Mouse (Mus musculus) left cerebral cortex, postnatal 25 days (tissue): Measurements from ENCODE around the gene Gm13030. TPM values are rescaled to one million over a fixed set of nuclear protein-coding genes. Genes with fewer than 3 reads are reported as not detected.
"Not testable (repeated sequence)": the region's sequence is repeated elsewhere in the genome, so short reads cannot be mapped to it uniquely, and the experiment has no call there.

Experiments used
- DNase-seq, 2 experiments: peaks; one replicate each; pipeline ENCODE4 v3.0.0; 2022; ENCODE audit warnings: low spot score in 2 of 2, mixed read lengths in 1 of 2
- intact Hi-C: fragments of 180-260 bp; cut with DNase I; formaldehyde crosslinking; loops from one replicate; pipeline ENCODE4 v1.15.1; 2025
- total RNA-seq, 2 experiments: library from RNA; stranded (reverse); gene quantifications; 2 replicates each; pipeline ENCODE4 v1.2.3; 2021

Gm13030 gene
- total RNA-seq, 2 experiments from 2014 or later, result not detected

- intact Hi-C loops, DNase-seq: not testable (repeated sequence)
Measured at GRCm38 (mm10) chr4:138824161-138824560, 49.6 kb downstream of the Gm13030 start.

GRCm38 (mm10) chr4:138821036-138821435, 52.7 kb downstream of the Gm13030 start:
- no peak for DNase-seq
- intact Hi-C loops, result no loop called here

Other genes with a start within 250 kb of the Gm13030 start
- 1 to 10 TPM; 4.5 to 7.0 TPM for gene Vwa5b1, start 238.1 kb downstream of the Gm13030 start, total RNA-seq
- gene Pla2g2c, start 149.2 kb downstream of the Gm13030 start, total RNA-seq, result under 1 TPM in 1 of 2 experiments, not detected in 1; 0.25 TPM
- 1 to 10 TPM in 1 of 2 experiments, under 1 TPM in 1; 0.98 to 1.5 TPM for gene Ubxn10, start 136.8 kb downstream of the Gm13030 start, total RNA-seq
- gene Pla2g2f, start 116.3 kb downstream of the Gm13030 start, total RNA-seq, result not detected
- gene Pla2g2d, start 98.2 kb downstream of the Gm13030 start, total RNA-seq, result under 1 TPM; 0.28 to 0.48 TPM
- gene Pla2g5, start 10.5 kb downstream of the Gm13030 start, total RNA-seq, result 1 to 10 TPM; 7.0 to 7.9 TPM
- not detected for gene Pla2g2e, start 4.0 kb upstream of the Gm13030 start, total RNA-seq
- gene Otud3, start 40.0 kb upstream of the Gm13030 start, total RNA-seq, result 10 to 100 TPM; 19.2 to 21.6 TPM
- not detected for gene Rnf186, start 93.1 kb upstream of the Gm13030 start, total RNA-seq
- gene Tmco4, start 98.9 kb upstream of the Gm13030 start, total RNA-seq, result 1 to 10 TPM; 2.2 to 3.7 TPM
- 1 to 10 TPM; 6.4 to 6.6 TPM for gene Htr6, start 201.6 kb upstream of the Gm13030 start, total RNA-seq
- gene Nbl1, start 219.0 kb upstream of the Gm13030 start, total RNA-seq, result 10 to 100 TPM; 65.9 to 78.4 TPM